Mouse (Mus musculus) MEL (cell line): ENCODE measurements around the gene Cacna2d4.

Experiments
- CTCF ChIP-seq, 3 experiments: IDR thresholded peaks in 2 of 3; conservative IDR thresholded peaks in 1 of 3; 2 replicates each; pipeline ENCODE4 v1.5.1; 2011 to 2012; ENCODE audit warnings: low read length in 3 of 3, low read depth in 2 of 3, mild to moderate bottlenecking in 2 of 3, improper control_type of control experiment in 1 of 3, inconsistent platforms in 1 of 3, mixed read lengths in 1 of 3, moderate library complexity in 1 of 3; ENCODE audit not compliant: control insufficient read depth in 1 of 3, insufficient read depth in 1 of 3, poor library complexity in 1 of 3, severe bottlenecking in 1 of 3
- MEF2A ChIP-seq: IDR thresholded peaks from 2 replicates; pipeline ENCODE4 v1.6.1; 2014; ENCODE audit warnings: low read depth, mild to moderate bottlenecking, inconsistent platforms, low read length, improper control_type of control experiment; ENCODE audit not compliant: poor library complexity, insufficient replicate concordance, severe bottlenecking; ENCODE audit errors: extremely low read depth
- POLR2A ChIP-seq, 2 experiments: IDR thresholded peaks; 2 replicates each; pipeline ENCODE4 v1.6.1; 2011 to 2012; ENCODE audit warnings: low read length in 2 of 2, mild to moderate bottlenecking in 2 of 2, control low read depth in 1 of 2, improper control_type of control experiment in 1 of 2, low read depth in 1 of 2, moderate library complexity in 1 of 2; ENCODE audit not compliant: control insufficient read depth in 1 of 2, insufficient read depth in 1 of 2, poor library complexity in 1 of 2

DNA sequence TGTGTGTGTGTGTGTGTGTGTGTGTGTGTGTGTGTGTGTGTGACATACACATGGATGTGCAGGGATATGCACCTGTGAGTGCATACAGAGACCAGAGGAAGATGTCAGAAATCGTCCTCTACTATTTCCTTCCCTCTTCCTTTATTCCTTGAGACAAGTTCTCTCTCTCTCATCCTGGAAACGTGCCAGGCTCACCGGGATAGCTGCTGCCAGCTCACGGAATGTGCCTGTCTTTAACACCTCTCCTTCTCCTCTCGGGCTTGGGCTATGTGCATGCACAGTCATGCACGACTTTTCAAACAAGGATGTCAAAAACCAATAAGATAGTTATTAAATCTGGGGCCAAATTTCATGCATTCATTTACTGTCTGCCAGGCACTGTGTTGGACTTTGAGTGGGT, 48.7 kb upstream of the Cacna2d4 start:
- TF ChIP-seq CTCF (IDR thresholded peaks at IDR 0.05 in 2 of 3, conservative IDR thresholded peaks at IDR 0.05 in 1 of 3; ENCODE audit: control insufficient read depth in 1 of 3, insufficient read depth in 1 of 3, low read depth in 2 of 3, low read length in 3 of 3, poor library complexity in 1 of 3, severe bottlenecking in 1 of 3) (no peak), POLR2A (IDR thresholded peaks at IDR 0.05; ENCODE audit: control insufficient read depth in 1 of 2, insufficient read depth in 1 of 2, low read depth in 1 of 2, low read length in 2 of 2, poor library complexity in 1 of 2) (no peak), MEF2A (no peak)
